Mouse (Mus musculus) kidney, adult 2 months (tissue): ENCODE measurements around the gene Lpp.

Experiments used
- CTCF ChIP-seq: fragments of 200-500 bp; conservative IDR thresholded peaks from 2 replicates; pipeline ENCODE4 v1.5.1; 2011; ENCODE audit warnings: low read depth, mild to moderate bottlenecking, control low read depth, low read length, moderate library complexity, mixed read lengths; ENCODE audit not compliant: insufficient read depth, insufficient read length
- POLR2A ChIP-seq: fragments of 200-500 bp; IDR thresholded peaks from one replicate; pipeline ENCODE4 v1.6.1; 2011; ENCODE audit warnings: low read depth, low read length, control low read depth

- no peak for TF ChIP-seq CTCF
- TF ChIP-seq POLR2A = no peak
Observed at GRCm38 (mm10) chr16:24833221-24833620, 439.9 kb downstream of the Lpp start.
